Mouse (Mus musculus) hematopoietic multipotent progenitor cell, adult 10-12 weeks (in vitro differentiated cells): Measurements from ENCODE around the gene Gm20737. TPM values are rescaled to one million over a fixed set of nuclear protein-coding genes. Genes with fewer than 3 reads are reported as not detected.

ENCODE experiments used
- polyA plus RNA-seq: library from polyadenylated mRNA; stranded (reverse); fragments of >175 nt; gene quantifications from 2 replicates; pipeline ENCODE4 v1.2.3, GENCODE M21; 2012; ENCODE audit warnings: low replicate concordance

Gene Gm20737
- not detected in 2 replicates for polyA plus RNA-seq

GRCm38 (mm10) chrY:10535942-10536341 lies at the start of gene Gm20737:
TSS of gene Gm20737 (minus strand) at chrY:10536042.

DNA sequence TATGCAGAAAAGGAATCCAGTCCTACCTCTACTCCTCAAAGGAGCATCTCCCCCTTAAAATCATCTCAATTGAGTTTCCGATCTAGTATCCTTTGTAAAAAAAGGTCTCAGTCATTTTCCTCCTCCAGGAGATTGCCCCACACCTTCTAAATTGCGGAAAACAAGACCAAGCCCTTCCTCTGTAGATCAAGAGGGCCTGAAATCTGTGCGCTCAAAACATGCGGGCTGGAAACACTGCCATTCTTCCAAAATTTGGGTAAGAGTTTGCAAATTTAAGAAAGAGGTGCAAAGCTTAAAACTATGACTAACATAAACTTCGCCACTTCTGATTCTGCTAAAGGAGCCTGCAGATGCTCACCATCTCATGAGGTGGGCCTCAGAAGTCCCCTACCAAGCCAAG lies 17.3 kb upstream of the Gm20737 start, which contains the start of gene Gm21775:
Gm21775 (plus strand) TSS at position 301 of the 400 bp plus-strand sequence.

Other genes with a start within 250 kb of the Gm20737 start
- not detected in 2 replicates for gene Gm20834, start 211.5 kb downstream of the Gm20737 start, polyA plus RNA-seq
- gene Gm28510, start 123.3 kb downstream of the Gm20737 start, polyA plus RNA-seq: not detected in 2 replicates
- gene Gm21775, start 17.4 kb upstream of the Gm20737 start, polyA plus RNA-seq: not detected in 2 replicates
- gene Gm21900, start 80.3 kb upstream of the Gm20737 start, polyA plus RNA-seq: not detected in 2 replicates
- not detected in 2 replicates for gene Gm20777, start 216.4 kb upstream of the Gm20737 start, polyA plus RNA-seq